8 mouse cellular contexts compared by ENCODE assay signal in the genomic region with DNA sequence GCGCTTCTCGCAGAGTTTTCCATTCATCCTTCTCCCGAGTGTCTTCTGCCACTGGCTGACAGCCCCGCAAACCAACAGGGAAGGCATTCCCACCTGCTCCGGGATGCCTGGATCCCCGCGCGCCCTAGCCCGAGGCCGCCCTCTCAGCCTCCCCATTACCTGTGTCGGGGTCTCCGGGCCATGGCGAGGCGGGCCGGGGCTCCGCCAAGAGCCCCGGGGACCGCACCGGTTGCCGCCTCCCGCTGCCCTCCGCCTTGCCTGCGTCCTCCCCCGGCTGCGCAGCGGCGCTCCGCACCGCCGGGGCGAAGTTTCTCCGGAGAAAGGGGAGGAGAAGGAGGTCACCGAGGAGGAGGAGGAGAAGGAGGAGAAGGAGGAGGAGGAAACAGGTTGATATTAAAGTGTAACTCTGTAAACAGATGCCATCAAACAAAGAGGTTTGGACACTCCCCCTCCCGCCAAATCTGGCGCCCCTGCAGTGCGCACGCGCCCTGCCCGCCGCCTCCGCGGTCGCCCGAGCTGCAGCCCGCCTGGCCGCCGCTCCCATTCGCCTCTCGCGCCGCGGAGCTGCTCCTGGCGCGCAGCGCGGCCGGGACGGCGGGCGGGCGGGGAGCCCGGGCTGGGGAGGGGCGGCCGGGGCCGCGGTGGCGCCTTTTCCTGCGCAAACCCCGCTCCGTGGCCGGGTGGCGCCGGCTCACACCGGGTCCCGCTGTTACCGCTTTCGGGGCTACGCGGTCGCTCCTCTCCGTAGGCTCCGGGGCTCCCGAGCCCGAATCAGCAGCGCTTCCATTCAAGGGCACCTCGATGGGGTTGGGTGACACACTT. TPM values are rescaled to one million over a fixed set of nuclear protein-coding genes. Genes with fewer than 3 reads are reported as not detected.
DNase-seq lines count a peak whose midpoint lies in the region; ATAC-seq lines count a peak whose summit lies in the region.

A gene (minus strand): TSS at position 448 of the 822 bp plus-strand sequence.

- peaks cover 6% of the 10 kb centered on the region; the same call in 1 of the 2 replicates for H3K4me1 ChIP-seq in intestine, embryonic 14.5 days (replicated peaks; ENCODE audit: control insufficient read depth, insufficient read depth, low read length)
- H3K4me1 ChIP-seq in limb, embryonic 15.5 days: peaks cover 25% of the 10 kb centered on the region
- H3K4me1 ChIP-seq in midbrain, embryonic 15.5 days: peaks cover 20% of the 10 kb centered on the region

- no peak within 1 kb of the TSS for H3K27ac ChIP-seq in intestine, embryonic 14.5 days (ENCODE audit: low read depth)
- H3K27ac ChIP-seq in limb, embryonic 15.5 days: peak within 1 kb of the TSS; percentile 13; the same call in 1 of the 2 replicates
- H3K27ac ChIP-seq in midbrain, embryonic 15.5 days: peak within 1 kb of the TSS; percentile 61

- peak within 1 kb of the TSS; percentile 65 for H3K9ac ChIP-seq in intestine, embryonic 14.5 days (ENCODE audit: low read length)
- H3K9ac ChIP-seq in limb, embryonic 15.5 days: peak within 1 kb of the TSS; percentile 49
- H3K9ac ChIP-seq in midbrain, embryonic 15.5 days: peak within 1 kb of the TSS; percentile 82

- DNase-seq in layer of hippocampus, adult 11-12 months (ENCODE audit: low spot score): peak; percentile 15
- no peak for DNase-seq in layer of hippocampus, adult 9-11 months
- peak; percentile 24 for DNase-seq in cerebellum, adult 9-10 months
- DNase-seq in intestine, embryonic 14.5 days (ENCODE audit: low spot score): peak; percentile 84
- DNase-seq in spleen, postnatal 36 days (ENCODE audit: low spot score in 2 of 2): peak; percentile 74 to 76

- H3K4me3 ChIP-seq in intestine, embryonic 14.5 days (ENCODE audit: low read depth, low read length): peak within 1 kb of the TSS; percentile 63
- peak within 1 kb of the TSS; percentile 69 for H3K4me3 ChIP-seq in limb, embryonic 15.5 days
- peak within 1 kb of the TSS; percentile 86 for H3K4me3 ChIP-seq in midbrain, embryonic 15.5 days

- H3K4me2 ChIP-seq in intestine, embryonic 14.5 days (ENCODE audit: low read length): peak within 1 kb of the TSS; percentile 97
- peak within 1 kb of the TSS; percentile 100 for H3K4me2 ChIP-seq in limb, embryonic 15.5 days
- H3K4me2 ChIP-seq in midbrain, embryonic 15.5 days: peak within 1 kb of the TSS; percentile 95

- no peaks in the 10 kb centered on the region for H3K9me3 ChIP-seq in intestine, embryonic 14.5 days (ENCODE audit: control insufficient read depth, low read length)
- H3K9me3 ChIP-seq in limb, embryonic 15.5 days: no peaks in the 10 kb centered on the region
- H3K9me3 ChIP-seq in midbrain, embryonic 15.5 days: no peaks in the 10 kb centered on the region

- ATAC-seq in frontal cortex, adult (ENCODE audit: low TSS enrichment): peak; percentile 66
- peak; percentile 77 for ATAC-seq in intestine, embryonic 14.5 days (replicated peaks; ENCODE audit: low FRiP score, low TSS enrichment, low read depth)
- peak; percentile 65; the same call in 1 of the 2 replicates for ATAC-seq in limb, embryonic 15.5 days (ENCODE audit: insufficient number of reproducible peaks, low FRiP score, low TSS enrichment, low read depth)
- ATAC-seq in midbrain, embryonic 15.5 days (replicated peaks): peak; percentile 91

- H3K36me3 ChIP-seq in intestine, embryonic 14.5 days (ENCODE audit: control insufficient read depth, insufficient read depth, low read length): no peaks in the 10 kb centered on the region
- no peaks in the 10 kb centered on the region for H3K36me3 ChIP-seq in limb, embryonic 15.5 days
- H3K36me3 ChIP-seq in midbrain, embryonic 15.5 days (replicated peaks): no peaks in the 10 kb centered on the region

- under 1% methylated on average over 71 of the region's 86 CpGs for WGBS in intestine, embryonic 14.5 days
- whole genome bisulfite sequencing in limb, embryonic 15.5 days: under 1% methylated on average over 83 of the region's 86 CpGs
- WGBS in midbrain, embryonic 15.5 days: under 1% methylated on average over 85 of the region's 86 CpGs

- H3K27me3 ChIP-seq in intestine, embryonic 14.5 days (replicated peaks; ENCODE audit: control insufficient read depth, insufficient read depth, low read length): peaks cover 45% of the 10 kb centered on the region
- H3K27me3 ChIP-seq in limb, embryonic 15.5 days: peaks cover 33% of the 10 kb centered on the region
- peaks cover 21% of the 10 kb centered on the region for H3K27me3 ChIP-seq in midbrain, embryonic 15.5 days (replicated peaks)

RNA-seq across cellular contexts. Expression of the gene that starts here (rescaled TPM):
- polyA plus RNA-seq in intestine, embryonic 14.5 days (2014; fragmentation: Nextera tagmentation; extraction: Ambion mirVana): 6.5 and 6.6 TPM in 2 replicates
- 2.4 and 3.3 TPM in 2 replicates for polyA plus RNA-seq in limb, embryonic 15.5 days (2015; fragmentation: Nextera tagmentation; extraction: Ambion mirVana)
- polyA plus RNA-seq in midbrain, embryonic 15.5 days (2015; fragmentation: Nextera tagmentation; extraction: Ambion mirVana): 3.0 and 3.1 TPM in 2 replicates
